Mouse (Mus musculus): ENCODE data around the gene Chst15.

DNA sequence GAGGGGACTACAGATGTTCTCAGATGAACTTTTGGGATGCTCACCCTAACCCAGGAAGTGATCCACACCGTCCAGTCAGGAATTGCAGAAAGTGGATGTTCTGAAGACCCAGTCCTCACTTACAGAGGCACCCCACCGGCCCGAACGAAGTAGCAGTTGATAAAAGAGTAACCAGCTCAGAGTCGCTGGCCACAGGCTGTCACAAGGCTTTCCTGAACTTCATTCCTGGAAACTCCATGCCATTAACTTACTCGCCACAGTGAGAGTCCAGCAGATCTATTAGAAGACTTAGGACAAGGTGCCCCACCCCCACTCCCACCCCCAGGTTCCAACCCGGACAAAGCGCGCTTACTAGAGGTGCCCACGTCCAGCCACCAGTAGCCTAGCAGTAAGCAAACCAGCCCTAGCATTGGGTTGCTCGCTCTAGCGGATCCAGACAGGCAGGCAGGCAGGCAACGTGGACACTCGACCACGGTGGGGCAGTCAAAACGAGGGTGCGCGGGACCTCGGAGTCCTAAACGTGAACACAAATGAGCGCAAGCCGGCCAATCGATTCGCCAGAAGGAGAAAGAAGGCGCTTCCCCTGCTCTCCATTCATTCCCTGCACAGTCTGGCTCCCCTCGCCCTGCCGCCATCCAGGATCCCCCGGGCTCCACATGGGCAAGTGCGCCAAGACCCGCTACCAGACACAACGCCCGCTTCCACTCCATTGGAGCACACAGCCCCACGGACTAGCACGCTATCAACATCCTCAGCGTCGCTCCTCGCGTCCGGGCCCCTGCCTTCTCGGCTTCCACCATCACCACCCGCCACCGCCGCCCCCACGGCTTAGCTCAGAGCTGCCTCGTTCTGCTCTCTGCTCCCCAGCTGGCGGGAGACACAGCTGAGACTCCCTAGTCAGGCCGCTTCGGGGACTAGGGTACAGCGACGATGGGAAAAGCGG lies 1.6 kb downstream of the Chst15 start:
- peak; percentile 59; the same call in 1 of the 2 replicates for TF ChIP-seq EP300 (IDR thresholded peaks at IDR 0.05; ENCODE audit: insufficient read depth, low read depth, low read length)
- TF ChIP-seq CTCF (IDR thresholded peaks at IDR 0.05), result peak; percentile 65
- TF ChIP-seq POLR2A (IDR thresholded peaks at IDR 0.05; ENCODE audit: insufficient read depth, low read depth, low read length), result 0 out of 2 replicates have a peak, but pooled peaks have one; percentile 38

Data from heart, adult 2 months (tissue).